Mouse (Mus musculus) liver, embryonic 15.5 days (tissue): ENCODE measurements around the gene Znrf2. TPM values are rescaled to one million over a fixed set of nuclear protein-coding genes. Genes with fewer than 3 reads are reported as not detected.

ENCODE experiments used
- ATAC-seq: fragments of 200-750 bp; cut with Nextera tagmentation; 2 replicates; pipeline ENCODE4 v1.8.0; 2017; ENCODE audit warnings: moderate number of reproducible peaks, mild to moderate bottlenecking, moderate library complexity; ENCODE audit not compliant: insufficient read depth
- H3K27ac ChIP-seq: fragments of 300-500 bp; sonication (generic); replicated peaks from 2 replicates; pipeline ENCODE4 v1.5.1; 2015; ENCODE audit warnings: mild to moderate bottlenecking, inconsistent platforms
- H3K27me3 ChIP-seq: fragments of 300-500 bp; sonication (generic); 2 replicates; pipeline ENCODE4 v1.6.1; 2015; ENCODE audit warnings: mild to moderate bottlenecking, inconsistent platforms
- H3K36me3 ChIP-seq: fragments of 300-500 bp; sonication (generic); replicated peaks from 2 replicates; pipeline ENCODE4 v1.6.1; 2015; ENCODE audit warnings: moderate library complexity, mild to moderate bottlenecking, inconsistent platforms
- H3K4me1 ChIP-seq: fragments of 300-500 bp; sonication (generic); replicated peaks from 2 replicates; pipeline ENCODE4 v1.6.1; 2015; ENCODE audit warnings: inconsistent platforms
- H3K4me2 ChIP-seq: fragments of 300-500 bp; sonication (generic); 2 replicates; pipeline ENCODE4 v1.6.1; 2015; ENCODE audit warnings: moderate library complexity, mild to moderate bottlenecking, inconsistent platforms
- H3K4me3 ChIP-seq: fragments of 300-500 bp; sonication (generic); replicated peaks from 2 replicates; pipeline ENCODE4 v1.5.1; 2015; ENCODE audit warnings: mild to moderate bottlenecking, inconsistent platforms
- H3K9ac ChIP-seq: fragments of 300-500 bp; sonication (generic); 2 replicates; pipeline ENCODE4 v1.6.1; 2015; ENCODE audit warnings: moderate library complexity, mild to moderate bottlenecking, inconsistent platforms
- H3K9me3 ChIP-seq: fragments of 300-500 bp; sonication (generic); replicated peaks from 2 replicates; pipeline ENCODE4 v1.6.1; 2016; ENCODE audit warnings: inconsistent platforms
- WGBS: fragments of 180-500 bp; shearing (Covaris S2); methylation state at CpG from one replicate; pipeline ENCODE4 v1.1.7; 2015; ENCODE audit warnings: mixed read lengths; ENCODE audit not compliant: insufficient replicate concordance; 5-methylcytosine and 5-hydroxymethylcytosine counted together
- polyA plus RNA-seq: library from polyadenylated mRNA; unstranded; fragments of >200 nt; fragmentation: Nextera tagmentation; extraction: Ambion mirVana; gene quantifications from 2 replicates; pipeline ENCODE4 v1.2.1, GENCODE M21; 2015

The Znrf2 gene
- polyA plus RNA-seq, 1 experiment from 2014 or later: 2.1 TPM

DNA sequence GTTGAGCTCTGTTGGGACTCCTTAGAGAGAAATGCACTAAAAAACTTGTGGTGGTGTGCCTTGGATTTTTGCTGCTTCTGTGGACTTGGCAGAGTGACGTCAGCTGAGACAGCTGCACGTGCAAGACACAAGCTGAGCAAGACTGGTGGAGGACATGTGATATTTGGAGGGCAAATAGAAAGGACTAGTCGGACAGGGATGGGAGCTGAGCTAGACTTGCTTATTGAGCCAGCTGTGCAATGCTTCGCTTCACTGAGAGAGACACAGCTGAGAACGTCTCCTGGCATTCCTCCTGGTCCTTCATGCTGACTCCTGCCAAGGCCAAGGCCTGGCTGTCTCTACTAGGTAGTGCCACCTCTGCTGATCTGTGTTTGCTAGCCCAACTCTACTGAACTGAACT, 10.8 kb downstream of the Znrf2 start:
- Histone ChIP-seq H3K9ac (no peak overlapping the region), H3K4me1 (peaks cover 50% of the 10 kb centered on the region), H3K36me3 (no peaks in the 10 kb centered on the region), H3K27ac (no peak overlapping the region), H3K4me3 (no peak overlapping the region), H3K9me3 (no peaks in the 10 kb centered on the region), H3K4me2 (no peak overlapping the region), H3K27me3 (no peaks in the 10 kb centered on the region)
- WGBS: 63% methylated on average over 5 of the region's 5 CpGs
- ATAC-seq: no peak

- H3K4me2 ChIP-seq: no peak overlapping the region
- no peaks in the 10 kb centered on the region for H3K9me3 ChIP-seq
- H3K4me1 ChIP-seq: peaks cover 49% of the 10 kb centered on the region
- no peak overlapping the region for H3K4me3 ChIP-seq
- no peaks in the 10 kb centered on the region for H3K27me3 ChIP-seq
- H3K9ac ChIP-seq: no peak overlapping the region
- H3K36me3 ChIP-seq: no peaks in the 10 kb centered on the region
- ATAC-seq: no peak
- 27% methylated on average over 1 of the region's 1 CpGs for WGBS
- no peak overlapping the region for H3K27ac ChIP-seq
These were observed 11.6 kb downstream of the Znrf2 start for GRCm38 (mm10) chr6:54828274-54828673.

DNA sequence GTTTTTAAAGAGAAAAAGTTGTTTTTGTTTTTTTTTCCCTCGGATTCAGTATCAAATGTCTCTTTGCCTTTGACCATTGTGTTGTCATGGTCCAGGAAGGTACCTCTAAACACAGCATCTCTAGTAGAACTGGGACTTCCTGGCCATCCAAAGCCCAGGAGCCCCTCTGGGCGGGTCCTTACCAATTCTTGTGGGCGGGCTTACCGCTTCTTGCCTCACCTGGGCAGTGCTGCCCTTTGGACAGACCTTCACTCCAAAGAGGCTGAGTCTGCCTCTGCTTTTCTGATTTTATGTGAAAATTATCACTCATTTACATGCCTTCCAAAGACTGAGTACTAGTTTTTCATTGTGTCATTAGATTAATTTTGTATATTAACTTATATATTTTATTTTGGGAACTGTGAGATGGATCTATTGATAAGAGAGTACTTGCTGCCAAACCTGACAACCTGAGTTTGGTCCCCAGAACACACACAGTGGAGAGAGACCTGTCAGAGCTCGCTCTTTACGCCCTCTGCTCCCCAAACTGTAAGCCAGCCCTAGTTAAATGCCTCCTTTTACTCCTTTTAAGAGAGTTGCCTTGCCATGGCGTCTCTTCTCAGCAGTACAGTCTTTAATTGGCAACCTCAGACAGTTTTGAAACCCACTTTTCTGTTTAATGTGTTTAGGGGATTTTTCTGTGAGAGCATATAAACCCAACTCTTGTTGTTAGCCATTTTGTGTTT, 13.5 kb downstream of the Znrf2 start:
- 76% methylated on average over 7 of the region's 7 CpGs for WGBS
- Histone ChIP-seq H3K9ac (no peak overlapping the region), H3K36me3 (no peaks in the 10 kb centered on the region), H3K9me3 (no peaks in the 10 kb centered on the region), H3K27ac (no peak overlapping the region), H3K27me3 (no peaks in the 10 kb centered on the region), H3K4me2 (no peak overlapping the region), H3K4me1 (peaks cover 40% of the 10 kb centered on the region), H3K4me3 (no peak overlapping the region)
- no peak for ATAC-seq

- no peak overlapping the region for H3K4me2 ChIP-seq
- no peak overlapping the region for H3K9ac ChIP-seq
- WGBS: 57% methylated on average over 8 of the region's 8 CpGs
- ATAC-seq: no peak
- H3K4me3 ChIP-seq: no peak overlapping the region
- no peaks in the 10 kb centered on the region for H3K27me3 ChIP-seq
- no peaks in the 10 kb centered on the region for H3K36me3 ChIP-seq
- H3K27ac ChIP-seq: no peak overlapping the region
- peaks cover 37% of the 10 kb centered on the region for H3K4me1 ChIP-seq
- no peaks in the 10 kb centered on the region for H3K9me3 ChIP-seq
These were observed 14.5 kb downstream of the Znrf2 start for GRCm38 (mm10) chr6:54831069-54831720.

DNA sequence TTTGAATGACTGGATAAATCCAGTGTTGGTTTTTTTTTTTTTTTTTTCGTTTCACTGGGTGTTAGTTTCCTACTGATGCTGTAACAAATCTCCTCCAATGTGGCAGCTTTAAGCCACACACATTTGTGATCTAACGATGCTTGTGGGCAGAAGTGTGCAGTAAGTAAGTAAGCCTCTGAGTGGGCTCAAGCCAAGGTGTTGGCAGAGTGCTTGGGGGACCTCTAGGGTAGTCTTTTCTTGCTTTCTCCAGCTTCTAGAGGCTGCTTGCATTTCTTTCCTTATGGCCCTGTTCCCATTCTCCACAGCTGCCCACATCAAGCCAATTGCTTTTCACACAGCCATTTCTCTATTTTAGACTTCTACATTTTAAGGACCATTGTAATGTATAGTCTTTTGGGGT, 16.7 kb downstream of the Znrf2 start:
- H3K27me3 ChIP-seq: no peaks in the 10 kb centered on the region
- H3K4me3 ChIP-seq: no peak overlapping the region
- no peak overlapping the region for H3K27ac ChIP-seq
- no peaks in the 10 kb centered on the region for H3K9me3 ChIP-seq
- H3K9ac ChIP-seq: no peak overlapping the region
- peaks cover 19% of the 10 kb centered on the region for H3K4me1 ChIP-seq
- ATAC-seq: no peak
- WGBS: 63% methylated on average over 2 of the region's 2 CpGs
- no peaks in the 10 kb centered on the region for H3K36me3 ChIP-seq
- no peak overlapping the region for H3K4me2 ChIP-seq

GRCm38 (mm10) chr6:54836666-54837065, 19.9 kb downstream of the Znrf2 start:
- H3K36me3 ChIP-seq: 0 out of 2 replicates have a peak, but pooled peaks cover 4% of the 10 kb centered on the region
- H3K4me1 ChIP-seq: no peaks in the 10 kb centered on the region
- H3K4me3 ChIP-seq: no peak overlapping the region
- H3K4me2 ChIP-seq: no peak overlapping the region
- H3K27me3 ChIP-seq: no peaks in the 10 kb centered on the region
- no peaks in the 10 kb centered on the region for H3K9me3 ChIP-seq
- no peak overlapping the region for H3K9ac ChIP-seq
- ATAC-seq: no peak
- H3K27ac ChIP-seq: no peak overlapping the region

- H3K36me3 ChIP-seq: 0 out of 2 replicates have a peak, but pooled peaks cover 4% of the 10 kb centered on the region
- no peaks in the 10 kb centered on the region for H3K9me3 ChIP-seq
- no peak for ATAC-seq
- H3K4me2 ChIP-seq: no peak overlapping the region
- H3K4me3 ChIP-seq: no peak overlapping the region
- H3K27ac ChIP-seq: no peak overlapping the region
- peaks cover 12% of the 10 kb centered on the region; the same call in 1 of the 2 replicates for H3K4me1 ChIP-seq
- H3K27me3 ChIP-seq: no peaks in the 10 kb centered on the region
- H3K9ac ChIP-seq: no peak overlapping the region
These were observed 24.7 kb downstream of the Znrf2 start for GRCm38 (mm10) chr6:54841399-54841798.

- Histone ChIP-seq H3K9me3 (no peaks in the 10 kb centered on the region), H3K4me2 (no peak overlapping the region), H3K4me3 (no peak overlapping the region), H3K36me3 (0 out of 2 replicates have a peak, but pooled peaks cover 4% of the 10 kb centered on the region), H3K4me1 (peaks cover 12% of the 10 kb centered on the region; the same call in 1 of the 2 replicates), H3K27me3 (no peaks in the 10 kb centered on the region), H3K27ac (no peak overlapping the region), H3K9ac (no peak overlapping the region)
- WGBS: 22% methylated on average over 1 of the region's 1 CpGs
- ATAC-seq: no peak
These were observed 25.3 kb downstream of the Znrf2 start for GRCm38 (mm10) chr6:54842041-54842440.

GRCm38 (mm10) chr6:54848546-54848945, 31.8 kb downstream of the Znrf2 start:
- no peak for ATAC-seq
- 75% methylated on average over 3 of the region's 3 CpGs for WGBS
- H3K4me1 ChIP-seq: peaks cover 44% of the 10 kb centered on the region
- H3K9ac ChIP-seq: no peak overlapping the region
- H3K4me3 ChIP-seq: no peak overlapping the region
- no peak overlapping the region for H3K27ac ChIP-seq
- no peaks in the 10 kb centered on the region for H3K36me3 ChIP-seq
- H3K9me3 ChIP-seq: no peaks in the 10 kb centered on the region
- H3K4me2 ChIP-seq: no peak overlapping the region
- H3K27me3 ChIP-seq: no peaks in the 10 kb centered on the region

GRCm38 (mm10) chr6:54849179-54850156, 32.8 kb downstream of the Znrf2 start:
- ATAC-seq: 0 out of 2 replicates have a peak, but pooled peaks have one; percentile 32
- Histone ChIP-seq H3K27ac (no peak overlapping the region), H3K4me2 (no peak overlapping the region), H3K27me3 (no peaks in the 10 kb centered on the region), H3K4me3 (no peak overlapping the region), H3K9me3 (no peaks in the 10 kb centered on the region), H3K36me3 (no peaks in the 10 kb centered on the region), H3K4me1 (peaks cover 44% of the 10 kb centered on the region), H3K9ac (no peak overlapping the region)
- 10% methylated on average over 4 of the region's 4 CpGs for WGBS

GRCm38 (mm10) chr6:54851778-54852177, 35.1 kb downstream of the Znrf2 start:
- no peaks in the 10 kb centered on the region for H3K36me3 ChIP-seq
- H3K4me1 ChIP-seq: peaks cover 54% of the 10 kb centered on the region
- H3K9ac ChIP-seq: no peak overlapping the region
- ATAC-seq: peak; percentile 70
- H3K27ac ChIP-seq: no peak overlapping the region
- peak overlapping the region; percentile 39; the same call in 1 of the 2 replicates for H3K4me2 ChIP-seq
- H3K4me3 ChIP-seq: no peak overlapping the region
- whole genome bisulfite sequencing: 14% methylated on average over 4 of the region's 4 CpGs
- no peaks in the 10 kb centered on the region for H3K9me3 ChIP-seq
- H3K27me3 ChIP-seq: no peaks in the 10 kb centered on the region
